Mouse (Mus musculus): Measurements from ENCODE around the gene Def6. TPM values are rescaled to one million over a fixed set of nuclear protein-coding genes. Genes with fewer than 3 reads are reported as not detected.

Gene Def6
- total and polyA plus RNA-seq, 3 experiments = 31.3 to 81.8 (median 53.6) TPM

- TF ChIP-seq SIN3A (IDR thresholded peaks at IDR 0.05; ENCODE audit: low read length) (0 out of 2 replicates have a peak, but pooled peaks have one; percentile 42), BHLHE40 (IDR thresholded peaks at IDR 0.05; ENCODE audit: low read depth, low read length) (no peak), HCFC1 (IDR thresholded peaks at IDR 0.05; ENCODE audit: low read depth, low read length) (no peak), TCF12 (IDR thresholded peaks at IDR 0.05; ENCODE audit: low read depth, low read length) (0 out of 2 replicates have a peak, but pooled peaks have one; percentile 25), CHD1 (IDR thresholded peaks at IDR 0.05; ENCODE audit: low read depth, low read length) (no peak), CTCF (conservative IDR thresholded peaks at IDR 0.05 in 1 of 2, IDR thresholded peaks at IDR 0.05 in 1 of 2; ENCODE audit: low read depth in 2 of 2, low read length in 2 of 2) (peak in 1 of 2 experiments; percentile 27; a peak in 1 of 4 replicates), MXI1 (IDR thresholded peaks at IDR 0.05; ENCODE audit: low read depth, low read length) (peak; percentile 66), USF2 (conservative IDR thresholded peaks at IDR 0.05; ENCODE audit: low read depth, low read length) (no peak)
- in situ Hi-C loops (cut with MboI; ENCODE audit: low pct_ligation_motif_present, low pct_unique_long_range_greater_than_20kb, low sequenced_read_pairs) = loop anchor here (25.0 kb wide), 1 partner anchor 303 kb away; the partner anchor contains the start of gene Fkbp5
- Histone ChIP-seq H3K79me2 (replicated peaks; ENCODE audit: control insufficient read depth, extremely low read depth, insufficient read depth, poor library complexity, severe bottlenecking) (peaks cover 34% of the 10 kb centered on the region), H3K27me3 (replicated peaks) (no peaks in the 10 kb centered on the region), H3K9ac (ENCODE audit: insufficient read depth, low read depth) (peak overlapping the region; percentile 79), H3K27ac (ENCODE audit: insufficient read depth, low read depth) (peak overlapping the region; percentile 90), H3K4me1 (ENCODE audit: control insufficient read depth in 1 of 2, insufficient read depth in 2 of 2) (peaks cover 37 to 62% of the 10 kb centered on the region in 2 experiments), H3K9me3 (replicated peaks; ENCODE audit: low read length) (no peaks in the 10 kb centered on the region), H3K4me2 (ENCODE audit: insufficient read depth, low read depth, poor library complexity, severe bottlenecking) (peak overlapping the region; percentile 92), H3K36me3 (replicated peaks in 1 of 2; ENCODE audit: control insufficient read depth in 1 of 2, insufficient read depth in 1 of 2, low read length in 1 of 2) (peaks cover 5 to 32% of the 10 kb centered on the region in 2 experiments), H3K4me3 (replicated peaks in 1 of 3; ENCODE audit: low read depth in 2 of 3, low read length in 2 of 3, poor library complexity in 1 of 3) (peak overlapping the region; percentile 73 to 91 (median 83))
- dilution Hi-C loops (cut with MboI; ENCODE audit: extremely low pct_ligation_motif_present, extremely low pct_unique_long_range_greater_than_20kb, low sequenced_read_pairs) = no loop called here
- no peak for DNase-seq (ENCODE audit: extremely low read depth)
Observed at GRCm38 (mm10) chr17:28209457-28210110, 2.0 kb downstream of the Def6 start.

GRCm38 (mm10) chr17:28211921-28212341 lies 4.4 kb downstream of the Def6 start:
- peak; percentile 79 for DNase-seq (ENCODE audit: extremely low read depth)
- no peaks in the 10 kb centered on the region for H3K9me3 ChIP-seq (replicated peaks; ENCODE audit: low read length)
- in situ Hi-C loops (cut with MboI; ENCODE audit: low pct_ligation_motif_present, low pct_unique_long_range_greater_than_20kb, low sequenced_read_pairs) = loop anchor here (25.0 kb wide), 1 partner anchor 300 kb away; the partner anchor contains the start of gene Fkbp5
- peaks cover 13 to 52% of the 10 kb centered on the region in 2 experiments for H3K36me3 ChIP-seq (replicated peaks in 1 of 2; ENCODE audit: control insufficient read depth in 1 of 2, insufficient read depth in 1 of 2, low read length in 1 of 2)
- H3K27ac ChIP-seq (ENCODE audit: insufficient read depth, low read depth) = peak overlapping the region; percentile 81
- H3K4me3 ChIP-seq (replicated peaks in 1 of 3; ENCODE audit: low read depth in 2 of 3, low read length in 2 of 3, poor library complexity in 1 of 3) = peak overlapping the region in 1 of 3 experiments; percentile 23
- H3K9ac ChIP-seq (ENCODE audit: insufficient read depth, low read depth) = peak overlapping the region; percentile 5; the same call in 1 of the 2 replicates
- H3K4me2 ChIP-seq (ENCODE audit: insufficient read depth, low read depth, poor library complexity, severe bottlenecking) = peak overlapping the region; percentile 55
- no peaks in the 10 kb centered on the region for H3K27me3 ChIP-seq (replicated peaks)
- H3K79me2 ChIP-seq (replicated peaks; ENCODE audit: control insufficient read depth, extremely low read depth, insufficient read depth, poor library complexity, severe bottlenecking) = peaks cover 34% of the 10 kb centered on the region
- peaks cover 20 to 45% of the 10 kb centered on the region in 2 experiments for H3K4me1 ChIP-seq (ENCODE audit: control insufficient read depth in 1 of 2, insufficient read depth in 2 of 2)
- dilution Hi-C loops (cut with MboI; ENCODE audit: extremely low pct_ligation_motif_present, extremely low pct_unique_long_range_greater_than_20kb, low sequenced_read_pairs) = no loop called here
- TF ChIP-seq ETS1 (conservative IDR thresholded peaks at IDR 0.05; ENCODE audit: low read depth, low read length) = peak; percentile 54; the same call in 1 of the 2 replicates
- no peak for TF ChIP-seq UBTF (IDR thresholded peaks at IDR 0.05; ENCODE audit: low read depth, low read length)
- TF ChIP-seq TBP (conservative IDR thresholded peaks at IDR 0.05; ENCODE audit: low read depth, low read length) = no peak
- 0 out of 2 replicates have a peak, but pooled peaks have one; percentile 23 for TF ChIP-seq MEF2A (IDR thresholded peaks at IDR 0.05; ENCODE audit: borderline replicate concordance, low read depth, low read length)
- peak; percentile 46; the same call in 1 of the 2 replicates for TF ChIP-seq POLR2A (IDR thresholded peaks at IDR 0.05; ENCODE audit: low read depth, low read length)
- no peak for TF ChIP-seq USF2 (conservative IDR thresholded peaks at IDR 0.05; ENCODE audit: low read depth, low read length)
- peak; percentile 48; the same call in 1 of the 2 replicates for TF ChIP-seq ELF1 (IDR thresholded peaks at IDR 0.05; ENCODE audit: low read depth, low read length)
- peak; percentile 75 for TF ChIP-seq JUND (conservative IDR thresholded peaks at IDR 0.05; ENCODE audit: low read depth, low read length)
- no peak for TF ChIP-seq NELFE (IDR thresholded peaks at IDR 0.05; ENCODE audit: low read depth, low read length)
- TF ChIP-seq MYC (IDR thresholded peaks at IDR 0.05; ENCODE audit: low read depth, low read length) = no peak
- no peak for TF ChIP-seq GABPA (IDR thresholded peaks at IDR 0.05; ENCODE audit: insufficient replicate concordance, low read depth, low read length)
- peak; percentile 35; the same call in 1 of the 2 replicates for TF ChIP-seq HCFC1 (IDR thresholded peaks at IDR 0.05; ENCODE audit: low read depth, low read length)
- TF ChIP-seq IRF4 (IDR thresholded peaks at IDR 0.05; ENCODE audit: low read depth, low read length) = peak; percentile 72
- TF ChIP-seq KAT2A (IDR thresholded peaks at IDR 0.05; ENCODE audit: insufficient replicate concordance, low read length) = no peak
- TF ChIP-seq EP300 (IDR thresholded peaks at IDR 0.05; ENCODE audit: low read length) = no peak
- no peak for TF ChIP-seq PAX5 (IDR thresholded peaks at IDR 0.05; ENCODE audit: low read length)
- no peak for TF ChIP-seq ZKSCAN1 (IDR thresholded peaks at IDR 0.05; ENCODE audit: borderline replicate concordance, low read depth, low read length)
- TF ChIP-seq ZC3H11A (IDR thresholded peaks at IDR 0.05; ENCODE audit: low read depth, low read length) = no peak
- no peak for TF ChIP-seq TCF12 (IDR thresholded peaks at IDR 0.05; ENCODE audit: low read depth, low read length)
- peak; percentile 62 for TF ChIP-seq JUN (IDR thresholded peaks at IDR 0.05; ENCODE audit: insufficient read depth, low read depth, low read length)
- TF ChIP-seq ZMIZ1 (IDR thresholded peaks at IDR 0.05; ENCODE audit: low read depth, low read length) = no peak
- no peak for TF ChIP-seq USF1 (IDR thresholded peaks at IDR 0.05; ENCODE audit: low read depth, low read length)
- no peak for TF ChIP-seq MAX (IDR thresholded peaks at IDR 0.05; ENCODE audit: low read length)
- TF ChIP-seq SIN3A (IDR thresholded peaks at IDR 0.05; ENCODE audit: low read length) = 0 out of 2 replicates have a peak, but pooled peaks have one; percentile 21
- no peak for TF ChIP-seq CHD2 (IDR thresholded peaks at IDR 0.05; ENCODE audit: low read length)
- TF ChIP-seq ZNF384 (IDR thresholded peaks at IDR 0.05; ENCODE audit: low read depth, low read length) = no peak
